Mouse (Mus musculus) CD4-positive, CD25-positive, alpha-beta regulatory T cell, adult 2 months (primary cell): ENCODE measurements at regions not wholly inside any gene's neighbourhood (a gene's known extent, or its start where the extent isn't known, plus 50 kb on each side); places are given as distances from the start of the nearest gene placed in this dataset.
"Not testable (repeated sequence)": the region's sequence is repeated elsewhere in the genome, so short reads cannot be mapped to it uniquely, and the experiment has no call there.

Experiments
- DNase-seq: peaks from one replicate; pipeline ENCODE4 v3.0.0-alpha.2; 2012; ENCODE audit warnings: low read depth, low spot score

- no peak for DNase-seq
Observed at GRCm38 (mm10) chr10:84302821-84303520, 137.4 kb downstream of the Nuak1 start.

- not testable (repeated sequence) for DNase-seq
Observed at GRCm38 (mm10) chr10:84308746-84309145, 131.7 kb downstream of the Nuak1 start.

- no peak for DNase-seq
Observed at GRCm38 (mm10) chr10:84310653-84311052, 129.7 kb downstream of the Nuak1 start.

- DNase-seq, result no peak
Observed at GRCm38 (mm10) chr10:84312656-84313055, 127.7 kb downstream of the Nuak1 start.

GRCm38 (mm10) chr10:84316857-84317256 lies 123.5 kb downstream of the Nuak1 start:
- DNase-seq, result no peak

- no peak for DNase-seq
Observed at GRCm38 (mm10) chr10:84317960-84318359, 122.4 kb downstream of the Nuak1 start.
